Mouse (Mus musculus) embryonic facial prominence, embryonic 14.5 days (tissue): Measurements from ENCODE around the gene Slc25a33. TPM values are rescaled to one million over a fixed set of nuclear protein-coding genes. Genes with fewer than 3 reads are reported as not detected.

ENCODE experiments used
- ATAC-seq: fragments of 200-750 bp; cut with Nextera tagmentation; 2 replicates; pipeline ENCODE4 v1.8.0; 2017; ENCODE audit warnings: low read depth, moderate number of reproducible peaks, moderate TSS enrichment
- DNase-seq: peaks from one replicate; pipeline ENCODE4 v3.0.0-alpha.2; 2015; ENCODE audit warnings: low spot score
- H3K27ac ChIP-seq: fragments of 300-500 bp; sonication (generic); replicated peaks from 2 replicates; pipeline ENCODE4 v1.5.1; 2014; ENCODE audit warnings: low read depth, mild to moderate bottlenecking, low read length, moderate library complexity
- H3K27me3 ChIP-seq: fragments of 300-500 bp; sonication (generic); replicated peaks from 2 replicates; pipeline ENCODE4 v1.6.1; 2014; ENCODE audit warnings: low read length; ENCODE audit not compliant: control insufficient read depth, insufficient read depth
- H3K36me3 ChIP-seq: fragments of 300-500 bp; sonication (generic); 2 replicates; pipeline ENCODE4 v1.6.1; 2014; ENCODE audit warnings: low read length, mixed read lengths; ENCODE audit not compliant: control insufficient read depth, insufficient read depth
- H3K4me1 ChIP-seq: fragments of 300-500 bp; sonication (generic); 2 replicates; pipeline ENCODE4 v1.6.1; 2014; ENCODE audit warnings: antibody characterized with exemption, low read length; ENCODE audit not compliant: control insufficient read depth, insufficient read depth
- H3K4me2 ChIP-seq: fragments of 300-500 bp; sonication (generic); 2 replicates; pipeline ENCODE4 v1.6.1; 2014; ENCODE audit warnings: low read depth, mild to moderate bottlenecking, low read length, moderate library complexity, mixed read lengths
- H3K4me3 ChIP-seq: fragments of 300-500 bp; sonication (generic); 2 replicates; pipeline ENCODE4 v1.5.1; 2014; ENCODE audit warnings: low read depth, mild to moderate bottlenecking, low read length
- H3K9ac ChIP-seq: fragments of 300-500 bp; sonication (generic); 2 replicates; pipeline ENCODE4 v1.6.1; 2014; ENCODE audit warnings: low read depth, mild to moderate bottlenecking, low read length, moderate library complexity, mixed read lengths
- H3K9me3 ChIP-seq: fragments of 300-500 bp; sonication (generic); 2 replicates; pipeline ENCODE4 v1.6.1; 2016; ENCODE audit warnings: low read length; ENCODE audit not compliant: control insufficient read depth
- WGBS: fragments of 180-500 bp; shearing (Covaris S2); extraction: QIAGEN DNeasy Blood & Tissue Kit; methylation state at CpG from one replicate; pipeline ENCODE4 v1.1.7; 2014; 5-methylcytosine and 5-hydroxymethylcytosine counted together
- polyA plus RNA-seq: library from polyadenylated mRNA; unstranded; fragments of >200 nt; fragmentation: Nextera tagmentation; extraction: Ambion mirVana; gene quantifications from 2 replicates; pipeline ENCODE4 v1.2.1, GENCODE M21; 2014

The Slc25a33 gene
- polyA plus RNA-seq, 1 experiment from 2014 or later, result 10.6 TPM

GRCm38 (mm10) chr4:149723855-149724731, 50.0 kb downstream of the Slc25a33 start:
- no peaks in the 10 kb centered on the region for H3K4me1 ChIP-seq
- H3K27ac ChIP-seq, result no peak overlapping the region
- DNase-seq (no peak), ATAC-seq (peak; percentile 47)
- no peak overlapping the region for H3K4me3 ChIP-seq
- H3K4me2 ChIP-seq, result no peak overlapping the region
- H3K9ac ChIP-seq, result no peak overlapping the region
- H3K27me3 ChIP-seq, result no peaks in the 10 kb centered on the region
- peaks cover 85% of the 10 kb centered on the region for H3K36me3 ChIP-seq
- no peaks in the 10 kb centered on the region for H3K9me3 ChIP-seq
- 67% methylated on average over 17 of the region's 17 CpGs for WGBS

- H3K9ac ChIP-seq, result no peak overlapping the region
- no peak overlapping the region for H3K27ac ChIP-seq
- no peaks in the 10 kb centered on the region for H3K9me3 ChIP-seq
- no peak for DNase-seq
- no peak overlapping the region for H3K4me3 ChIP-seq
- H3K36me3 ChIP-seq, result peaks cover 87% of the 10 kb centered on the region
- ATAC-seq, result no peak
- no peaks in the 10 kb centered on the region for H3K4me1 ChIP-seq
- WGBS, result 89% methylated on average over 12 of the region's 12 CpGs
- H3K4me2 ChIP-seq, result no peak overlapping the region
- H3K27me3 ChIP-seq, result no peaks in the 10 kb centered on the region
Measured at GRCm38 (mm10) chr4:149723021-149723390, 51.1 kb downstream of the Slc25a33 start.

- Histone ChIP-seq H3K9me3 (no peaks in the 10 kb centered on the region), H3K36me3 (peaks cover 87% of the 10 kb centered on the region), H3K9ac (no peak overlapping the region), H3K27ac (no peak overlapping the region), H3K4me1 (no peaks in the 10 kb centered on the region), H3K4me2 (no peak overlapping the region), H3K27me3 (no peaks in the 10 kb centered on the region), H3K4me3 (no peak overlapping the region)
- ATAC-seq (no peak), DNase-seq (no peak)
- 70% methylated on average over 20 of the region's 24 CpGs for WGBS
Measured at GRCm38 (mm10) chr4:149722104-149723020, 51.7 kb downstream of the Slc25a33 start.

GRCm38 (mm10) chr4:149721163-149721562, 52.9 kb downstream of the Slc25a33 start:
- H3K27me3 ChIP-seq, result no peaks in the 10 kb centered on the region
- no peak for ATAC-seq

GRCm38 (mm10) chr4:149719686-149720085, 54.4 kb downstream of the Slc25a33 start:
- H3K27ac ChIP-seq, result no peak overlapping the region
- no peak overlapping the region for H3K9ac ChIP-seq
- H3K4me1 ChIP-seq, result no peaks in the 10 kb centered on the region
- peaks cover 89% of the 10 kb centered on the region for H3K36me3 ChIP-seq
- no peak overlapping the region for H3K4me2 ChIP-seq
- H3K4me3 ChIP-seq, result no peak overlapping the region
- DNase-seq (no peak), ATAC-seq (no peak)
- H3K9me3 ChIP-seq, result no peaks in the 10 kb centered on the region
- WGBS, result 76% methylated on average over 6 of the region's 6 CpGs
- H3K27me3 ChIP-seq, result no peaks in the 10 kb centered on the region

More at GRCm38 (mm10) chr4:149721163-149721562, 52.9 kb downstream of the Slc25a33 start:
- Histone ChIP-seq H3K9ac (no peak overlapping the region), H3K27ac (no peak overlapping the region), H3K4me1 (no peaks in the 10 kb centered on the region), H3K4me2 (no peak overlapping the region), H3K4me3 (no peak overlapping the region), H3K9me3 (no peaks in the 10 kb centered on the region), H3K36me3 (peaks cover 87% of the 10 kb centered on the region)
- DNase-seq, result no peak
- 82% methylated on average over 8 of the region's 8 CpGs for WGBS

GRCm38 (mm10) chr4:149714542-149714941, 59.5 kb downstream of the Slc25a33 start:
- Histone ChIP-seq H3K9me3 (no peaks in the 10 kb centered on the region), H3K4me2 (no peak overlapping the region), H3K4me1 (no peaks in the 10 kb centered on the region), H3K9ac (no peak overlapping the region), H3K36me3 (peaks cover 48% of the 10 kb centered on the region), H3K4me3 (no peak overlapping the region), H3K27ac (no peak overlapping the region), H3K27me3 (no peaks in the 10 kb centered on the region)
- DNase-seq (no peak), ATAC-seq (no peak)
- WGBS, result 62% methylated on average over 3 of the region's 3 CpGs

- peaks cover 22% of the 10 kb centered on the region for H3K36me3 ChIP-seq
- H3K4me2 ChIP-seq, result no peak overlapping the region
- H3K9ac ChIP-seq, result no peak overlapping the region
- ATAC-seq, result no peak
- H3K27me3 ChIP-seq, result no peaks in the 10 kb centered on the region
- WGBS, result 23% methylated on average over 7 of the region's 7 CpGs
- H3K9me3 ChIP-seq, result no peaks in the 10 kb centered on the region
- H3K27ac ChIP-seq, result no peak overlapping the region
- DNase-seq, result no peak
- H3K4me3 ChIP-seq, result no peak overlapping the region
- H3K4me1 ChIP-seq, result no peaks in the 10 kb centered on the region
Measured at GRCm38 (mm10) chr4:149711955-149712354, 62.1 kb downstream of the Slc25a33 start.

GRCm38 (mm10) chr4:149711485-149711884, 62.6 kb downstream of the Slc25a33 start:
- WGBS, result 83% methylated on average over 5 of the region's 5 CpGs
- ATAC-seq, result no peak
- H3K4me3 ChIP-seq, result no peak overlapping the region

More at GRCm38 (mm10) chr4:149711485-149711884, 62.6 kb downstream of the Slc25a33 start:
- Histone ChIP-seq H3K9ac (no peak overlapping the region; the same call in 1 of the 2 replicates), H3K36me3 (peaks cover 17% of the 10 kb centered on the region), H3K4me1 (no peaks in the 10 kb centered on the region), H3K9me3 (no peaks in the 10 kb centered on the region), H3K4me2 (no peak overlapping the region), H3K27me3 (no peaks in the 10 kb centered on the region), H3K27ac (no peak overlapping the region)
- DNase-seq, result no peak
